Mouse (Mus musculus) testis, postnatal 10 days (tissue): ENCODE measurements around the gene Lix1l.
"Not testable (repeated sequence)": the region's sequence is repeated elsewhere in the genome, so short reads cannot be mapped to it uniquely, and the experiment has no call there.

Source experiments
- DNase-seq: peaks from one replicate; pipeline ENCODE4 v3.0.0; 2021; ENCODE audit warnings: low spot score

Gene Lix1l

DNA sequence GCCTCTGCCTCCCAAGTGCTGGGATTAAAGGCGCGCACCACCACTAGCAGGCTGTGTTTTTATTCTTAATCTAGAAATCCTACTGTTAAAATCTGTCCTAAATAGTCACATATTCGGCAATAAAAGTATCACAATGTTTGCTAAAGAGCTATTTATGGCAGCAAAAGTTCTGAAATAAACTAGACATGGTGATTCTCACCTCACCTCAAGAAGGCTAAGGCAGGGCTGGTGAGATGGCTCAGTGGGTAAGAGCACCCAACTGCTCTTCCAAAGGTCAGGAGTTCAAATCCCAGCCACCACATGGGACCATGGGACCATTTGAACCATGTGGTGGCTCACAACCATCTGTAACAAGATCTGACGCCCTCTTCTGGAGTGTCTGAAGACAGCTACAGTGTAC is 10.3 kb upstream of the Lix1l start:
- no peak for DNase-seq

- DNase-seq = no peak
These were observed 7.6 kb upstream of the Lix1l start for GRCm38 (mm10) chr3:96593374-96593773.

GRCm38 (mm10) chr3:96593790-96594560 is 7.0 kb upstream of the Lix1l start, which contains the start of gene Polr3gl:
Gene Polr3gl, minus strand, starts transcription at chr3:96594181.
- peak; percentile 96 for DNase-seq

DNA sequence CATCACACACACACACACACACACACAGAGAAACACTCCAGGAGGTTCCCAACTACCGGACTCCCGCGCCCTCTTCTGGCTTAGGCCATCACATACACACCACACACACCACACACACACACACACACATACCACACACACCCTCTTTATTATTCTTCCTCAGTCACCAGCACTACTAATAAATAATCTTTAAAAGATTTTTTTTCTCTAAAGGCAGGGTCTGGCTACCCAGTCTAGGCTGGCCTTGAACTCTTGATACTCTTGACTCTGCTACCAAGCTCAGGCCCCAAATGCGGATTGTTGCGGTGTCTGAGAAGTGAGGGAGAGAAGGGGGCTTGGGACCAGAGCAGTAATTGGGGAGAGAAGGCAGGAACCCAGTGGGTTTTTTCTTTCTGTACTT is 6.1 kb upstream of the Lix1l start:
- DNase-seq = no peak

- DNase-seq = no peak
These were observed 5.3 kb upstream of the Lix1l start for GRCm38 (mm10) chr3:96595661-96596060.

- peak; percentile 62 for DNase-seq
These were observed 4.7 kb upstream of the Lix1l start, which contains the start of gene Ankrd34a for GRCm38 (mm10) chr3:96596228-96596707. Gene Ankrd34a, plus strand, starts transcription at chr3:96596636.

DNA sequence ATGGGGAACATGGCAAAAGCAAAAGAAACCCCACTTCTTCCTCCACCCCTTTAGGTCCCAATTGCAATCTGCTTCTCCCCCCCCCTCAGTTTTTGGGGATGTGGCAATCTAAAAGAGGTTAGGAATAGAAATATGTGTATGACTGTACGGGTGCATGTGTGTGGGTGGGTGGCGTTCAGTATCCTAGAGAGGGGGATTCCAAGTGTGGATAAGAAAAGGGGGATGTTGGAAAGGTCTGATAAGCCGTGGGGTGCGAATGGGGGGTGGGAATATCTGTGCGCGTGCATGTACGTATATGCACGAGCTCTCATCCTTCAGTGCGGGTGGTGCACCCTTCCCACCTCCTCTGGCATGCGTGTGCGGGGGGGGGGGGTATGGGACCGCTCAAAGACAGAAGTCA is 4.1 kb upstream of the Lix1l start:
- no peak for DNase-seq

GRCm38 (mm10) chr3:96597435-96597891 is 3.5 kb upstream of the Lix1l start:
- DNase-seq = peak; percentile 57

- DNase-seq = peak; percentile 81
These were observed 2.5 kb upstream of the Lix1l start for GRCm38 (mm10) chr3:96598156-96599068.

DNA sequence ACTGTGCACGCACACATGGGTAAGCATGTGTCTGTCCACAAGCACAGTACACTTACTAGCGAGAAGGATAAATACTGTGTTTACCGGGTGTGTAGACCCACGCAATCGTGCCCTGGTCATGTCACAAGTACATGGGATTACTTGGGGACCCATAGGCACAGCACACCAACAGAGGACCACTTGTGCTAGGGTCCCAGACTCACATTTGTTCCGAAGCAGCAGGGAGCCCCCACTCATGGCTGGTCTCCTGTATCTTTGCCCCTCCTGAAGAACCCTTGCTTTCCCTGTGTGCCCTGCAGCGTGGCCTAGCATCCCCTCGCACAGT is 1.9 kb upstream of the Lix1l start:
- DNase-seq = no peak

DNA sequence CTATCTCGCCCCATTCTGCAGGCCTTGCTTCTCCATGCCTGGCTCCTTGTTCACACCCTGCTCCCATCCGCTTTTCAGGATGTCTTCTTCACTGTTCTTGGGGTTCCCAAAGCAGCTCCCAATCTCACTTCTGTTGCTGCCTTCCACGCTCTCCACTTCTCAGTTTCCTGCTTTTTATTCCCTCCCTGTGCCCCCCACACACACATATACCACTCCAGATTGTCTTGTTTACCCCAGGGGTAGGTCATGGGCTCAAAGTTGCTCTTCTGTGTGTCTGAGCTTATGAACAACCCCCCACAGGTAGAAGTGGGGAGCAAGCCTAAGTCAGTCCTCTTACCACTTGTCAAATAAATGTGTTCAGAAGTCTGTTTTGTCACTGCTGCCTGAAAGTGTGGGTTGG is 1.5 kb upstream of the Lix1l start:
- no peak for DNase-seq

DNA sequence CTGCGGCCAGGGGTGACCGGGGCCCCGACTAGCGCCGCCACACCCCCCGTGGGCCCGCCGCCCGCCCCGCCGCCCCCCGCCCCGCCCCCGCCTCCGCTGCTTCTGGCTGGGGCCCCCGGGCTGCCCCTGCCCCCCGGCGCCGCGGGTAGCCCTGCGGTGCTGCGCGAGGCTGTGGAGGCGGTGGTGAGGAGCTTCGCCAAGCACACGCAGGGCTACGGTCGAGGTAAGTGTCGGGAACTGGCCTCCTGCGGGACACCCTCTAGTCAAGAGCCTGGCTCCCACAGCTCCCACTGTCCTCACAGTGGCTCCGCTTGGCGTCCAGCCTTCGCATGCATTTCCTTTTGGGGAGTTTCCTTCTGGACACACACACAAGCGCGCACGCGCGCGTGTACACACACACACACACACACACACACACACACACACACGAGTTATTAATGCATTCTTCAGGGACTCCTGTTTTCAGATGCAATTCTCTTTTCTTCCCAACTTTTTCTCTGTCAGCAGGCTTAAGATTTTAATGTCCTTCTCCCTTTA is 370 bp downstream of the Lix1l start:
- peak; percentile 79 for DNase-seq

DNA sequence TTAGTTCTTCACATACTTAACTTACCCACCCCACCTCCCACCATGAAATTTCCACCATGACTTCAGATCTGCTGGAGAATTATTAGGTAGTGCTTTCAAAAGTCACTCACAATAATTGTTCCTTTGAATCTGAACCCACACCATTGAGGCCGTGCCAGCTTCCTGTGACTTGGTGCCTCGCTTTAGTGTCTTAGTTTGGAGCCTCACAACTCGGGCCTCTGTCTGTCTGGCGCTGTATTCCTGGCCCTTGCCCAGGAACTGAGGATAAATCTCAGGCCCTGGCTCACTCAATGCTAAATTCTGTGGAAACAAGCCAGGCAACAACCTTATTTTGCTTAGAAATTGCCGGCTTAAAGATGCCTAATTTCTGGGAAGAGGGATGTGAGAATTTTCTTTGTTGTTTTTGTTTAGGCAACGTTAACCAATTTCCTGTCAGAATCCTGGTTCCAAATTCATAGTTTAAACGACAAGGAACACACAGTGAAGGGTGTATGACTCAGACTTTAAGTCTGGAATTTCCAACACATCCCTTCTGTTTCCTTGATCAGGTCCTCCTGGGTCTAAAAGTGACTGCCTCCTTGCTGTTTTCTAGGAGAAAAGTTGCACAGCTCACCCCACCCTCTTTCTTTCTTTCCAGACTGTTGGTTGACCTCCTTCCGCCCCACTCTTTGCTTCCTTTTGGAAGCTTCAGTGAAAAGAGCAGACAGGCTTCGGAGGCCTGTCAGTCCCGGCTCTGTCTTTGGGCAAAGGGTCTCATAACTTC is 1.2 kb downstream of the Lix1l start:
- DNase-seq = peak; percentile 59

GRCm38 (mm10) chr3:96602704-96603084 is 1.7 kb downstream of the Lix1l start:
- DNase-seq = no peak

GRCm38 (mm10) chr3:96603311-96603710 is 2.4 kb downstream of the Lix1l start:
- DNase-seq = no peak

DNA sequence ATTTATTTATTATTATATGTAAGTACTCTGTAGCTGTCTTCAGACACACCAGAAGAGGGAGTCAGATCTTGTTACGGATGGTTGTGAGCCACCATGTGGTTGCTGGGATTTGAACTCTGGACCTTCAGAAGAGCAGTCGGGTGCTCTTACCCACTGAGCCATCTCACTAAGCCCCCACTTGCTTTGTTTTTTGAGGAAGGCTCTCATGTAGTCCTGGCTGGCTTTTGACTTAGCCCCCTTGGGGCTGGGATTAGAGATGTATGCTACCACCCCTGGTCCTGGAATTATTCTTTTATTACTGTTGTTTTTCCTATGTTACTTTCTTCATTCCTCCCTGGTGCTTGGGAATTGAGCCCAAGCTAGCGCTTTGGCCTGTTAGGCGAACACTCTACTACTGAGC is 5.1 kb downstream of the Lix1l start:
- not testable (repeated sequence) for DNase-seq

DNA sequence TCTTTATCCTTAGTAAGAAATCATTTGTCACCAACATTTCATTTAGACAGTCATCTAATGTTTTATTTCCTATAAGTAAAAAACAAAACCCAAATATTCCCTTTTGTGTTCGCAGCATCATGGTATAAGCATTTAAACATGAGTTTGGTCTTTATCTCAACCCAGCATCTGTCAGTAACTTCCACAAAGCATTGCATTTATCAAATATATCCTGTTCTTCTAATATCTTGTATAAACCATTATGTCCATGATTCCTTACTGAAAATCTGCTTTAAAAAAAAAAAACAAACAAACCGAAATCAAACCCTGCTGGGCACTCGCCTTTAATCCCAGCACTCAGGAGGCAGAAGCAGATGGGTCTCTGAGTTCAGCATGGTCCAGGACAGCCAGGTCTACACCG is 5.7 kb downstream of the Lix1l start:
- no peak for DNase-seq

GRCm38 (mm10) chr3:96617941-96618340 is 17.0 kb downstream of the Lix1l start:
- DNase-seq = no peak

- no peak for DNase-seq
These were observed 22.3 kb downstream of the Lix1l start for GRCm38 (mm10) chr3:96623201-96623600.

DNA sequence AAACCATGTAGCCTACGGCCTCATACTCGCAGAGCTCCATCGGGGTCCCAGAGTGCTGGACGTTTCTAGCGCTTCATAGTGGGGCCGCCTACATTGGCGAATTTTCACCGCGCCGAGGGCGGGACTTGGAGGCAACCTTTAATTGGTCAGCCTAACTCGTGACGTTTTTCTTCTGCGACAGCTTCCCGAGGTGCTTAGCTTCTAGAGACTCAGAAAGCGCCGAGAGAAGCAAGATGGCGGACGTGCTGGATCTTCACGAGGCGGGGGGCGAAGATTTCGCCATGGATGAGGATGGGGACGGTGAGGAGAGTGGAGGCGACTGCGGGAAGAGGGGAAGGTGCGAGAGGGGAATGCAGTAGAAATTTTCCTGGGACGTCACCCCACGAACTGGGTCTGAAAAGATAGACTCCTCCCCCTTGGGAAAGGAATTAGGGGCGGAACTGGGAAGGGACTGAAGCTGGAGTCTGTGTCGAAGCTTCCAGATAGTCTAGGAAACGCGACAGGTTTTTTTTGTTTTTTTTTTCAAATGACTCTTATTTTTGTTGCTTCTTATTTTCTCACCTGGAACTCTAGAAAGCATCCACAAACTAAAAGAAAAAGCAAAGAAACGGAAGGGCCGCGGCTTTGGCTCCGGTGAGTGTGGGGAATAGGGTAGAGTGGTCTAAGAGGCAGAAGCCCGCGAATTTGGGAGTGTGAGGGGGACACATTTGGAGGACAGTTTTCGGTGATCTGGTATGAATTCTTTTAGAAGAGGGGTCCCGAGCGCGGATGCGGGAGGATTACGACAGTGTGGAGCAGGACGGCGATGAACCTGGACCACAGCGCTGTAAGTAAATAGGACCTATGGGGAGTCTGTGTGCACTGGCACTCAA is 29.0 kb downstream of the Lix1l start, which contains the start of gene Rbm8a:
Gene Rbm8a, plus strand, starts transcription at position 205 of the 872 bp plus-strand sequence.
- peak; percentile 95 for DNase-seq

DNA sequence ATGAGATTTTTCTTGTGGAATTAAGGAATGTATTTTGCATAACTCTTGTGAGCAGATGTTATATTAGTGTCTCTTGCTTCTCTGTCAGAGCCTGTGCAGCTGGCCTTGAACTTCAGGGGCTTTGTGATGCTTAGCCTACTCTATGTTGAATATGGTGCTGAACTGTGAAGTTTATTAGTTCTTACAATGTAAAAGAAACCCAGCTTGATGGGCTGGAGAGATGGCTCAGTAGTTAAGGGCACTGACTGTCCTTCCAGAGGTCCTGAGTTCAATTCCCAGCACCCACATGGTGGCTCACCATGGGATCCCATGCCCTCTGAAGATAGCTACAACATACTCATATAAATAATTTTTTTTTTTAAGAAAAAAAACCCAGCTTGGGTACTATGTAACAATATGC is 31.1 kb downstream of the Lix1l start:
- DNase-seq = no peak
